Mouse (Mus musculus): ENCODE measurements around the gene Limk2.

DNA sequence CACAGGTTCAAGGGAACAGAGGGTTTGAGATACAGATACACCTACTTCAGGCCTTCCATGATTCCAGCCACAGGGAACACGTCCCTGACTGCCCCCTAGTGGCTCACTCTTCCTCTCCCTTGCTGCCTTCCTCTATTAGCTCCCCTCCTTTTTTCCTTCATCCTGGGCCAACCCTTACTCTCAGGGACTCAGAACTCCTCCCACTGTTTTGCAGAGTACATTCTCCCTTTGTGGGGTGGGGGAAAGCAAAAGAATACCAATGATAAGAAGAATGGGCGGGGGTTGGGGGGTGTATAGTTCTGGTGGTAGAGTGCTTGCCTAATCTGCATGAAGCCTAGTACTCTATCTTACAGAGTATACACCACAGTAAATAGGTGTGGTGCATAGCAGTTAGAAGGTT is 94.8 kb downstream of the Limk2 start:
- TF ChIP-seq EP300 (IDR thresholded peaks at IDR 0.05), result no peak
- TF ChIP-seq CTCF (IDR thresholded peaks at IDR 0.05), result peak; percentile 86
